Mouse (Mus musculus) layer of hippocampus, adult 18-20 months (tissue): Measurements from ENCODE around the gene Pctp. TPM values are rescaled to one million over a fixed set of nuclear protein-coding genes. Genes with fewer than 3 reads are reported as not detected.
A peak's percentile ranks its signal among the peaks of the same experiment; 100 is the strongest.

Source experiments
- DNase-seq, 2 experiments: peaks; one replicate each; pipeline ENCODE4 v3.0.0; 2022; ENCODE audit warnings: low spot score in 2 of 2
- long read RNA-seq: library from polyadenylated mRNA; stranded (forward); transcript quantifications from one replicate; pipeline ENCODE4 v2.0.0, GENCODE M21; 2021
- total RNA-seq, 2 experiments: library from RNA; stranded (reverse); gene quantifications; 2 replicates each; pipeline ENCODE4 v1.2.3; 2021

Pctp gene
- 1 to 10 TPM; 1.5 to 1.8 TPM for total RNA-seq
- long read RNA-seq, partial matches to known transcripts = 0 of 2 reads
- long read RNA-seq, other reads (novel, unspliced or antisense) = 1 of 2 reads

DNA sequence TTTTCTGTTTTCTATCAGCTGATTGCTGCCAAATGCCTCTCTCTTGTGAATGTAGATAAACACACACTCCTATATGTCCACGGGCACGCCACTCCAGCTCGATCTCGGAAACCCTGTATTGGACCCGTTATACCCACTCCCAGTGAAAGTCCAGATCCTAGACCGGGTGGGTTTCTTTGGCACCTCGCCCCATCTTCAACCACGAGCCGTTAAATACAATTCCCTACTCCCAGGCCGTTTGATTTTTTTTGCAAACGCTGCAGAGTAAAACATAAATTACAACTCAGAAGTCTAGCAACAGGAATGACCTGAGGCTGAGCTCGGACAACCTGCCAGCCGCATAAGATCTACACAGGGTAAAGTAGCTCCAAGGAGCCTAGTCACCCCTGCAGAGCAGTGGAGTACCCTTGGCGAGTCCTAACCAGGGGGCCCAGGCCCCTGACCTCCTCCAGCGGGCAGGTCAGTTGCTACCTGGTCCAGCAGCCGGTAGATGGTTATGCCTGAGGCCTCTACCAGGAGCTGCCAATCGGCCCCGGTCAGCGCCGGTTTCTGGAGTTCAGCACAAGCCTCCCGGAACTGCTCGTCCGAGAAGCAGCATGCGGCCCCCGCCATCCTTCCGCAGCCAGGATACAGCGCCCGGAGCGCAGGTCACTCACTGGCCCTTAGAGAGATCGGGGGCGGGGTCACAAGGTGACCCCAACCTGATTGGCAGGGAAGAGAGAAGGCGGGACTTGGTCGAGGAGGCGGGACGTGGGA lies at the start of gene Pctp:
Pctp (minus strand) TSS at position 664 of the 756 bp plus-strand sequence.
- DNase-seq = peak in 1 of 2 experiments; percentile 11

DNA sequence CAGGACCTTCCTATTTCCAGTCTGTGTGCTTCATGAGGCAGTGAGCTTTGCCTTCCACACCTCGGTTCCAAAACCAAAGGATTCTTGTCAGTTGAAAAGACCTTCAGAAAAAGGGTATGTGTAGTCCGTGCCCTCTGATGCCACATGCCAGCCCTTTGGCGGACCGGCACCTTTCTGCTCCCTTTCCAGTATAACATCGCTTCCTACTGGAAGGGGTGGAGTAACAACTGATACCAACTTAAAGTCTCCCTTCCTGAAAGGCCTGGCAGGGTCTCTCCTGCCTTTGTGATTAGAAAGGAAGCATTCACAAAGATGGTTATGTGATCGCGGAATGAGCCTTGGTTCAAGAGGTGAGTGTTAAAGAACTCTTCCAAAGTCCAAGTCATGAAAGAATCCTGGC lies 47.3 kb upstream of the Pctp start:
- DNase-seq = no peak

DNA sequence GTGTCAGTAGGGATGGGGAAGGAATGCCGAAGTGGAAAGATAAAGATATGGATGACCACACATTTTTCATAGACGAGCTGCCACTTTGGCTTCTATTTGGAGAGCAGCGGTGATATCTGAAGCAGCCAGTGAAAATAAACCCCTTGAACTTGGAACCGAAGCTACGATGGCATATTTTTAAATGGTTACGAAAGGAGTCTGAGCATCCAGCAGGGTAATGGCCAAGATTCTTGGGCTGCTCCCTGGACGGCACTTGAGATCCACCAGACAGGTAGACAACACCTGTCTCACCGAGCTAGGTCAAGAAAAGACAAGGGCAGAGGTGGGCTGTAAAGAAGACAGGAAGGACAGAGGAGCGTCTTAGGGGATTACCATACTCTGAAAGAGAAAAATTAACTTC lies 44.6 kb upstream of the Pctp start:
- DNase-seq = no peak

DNA sequence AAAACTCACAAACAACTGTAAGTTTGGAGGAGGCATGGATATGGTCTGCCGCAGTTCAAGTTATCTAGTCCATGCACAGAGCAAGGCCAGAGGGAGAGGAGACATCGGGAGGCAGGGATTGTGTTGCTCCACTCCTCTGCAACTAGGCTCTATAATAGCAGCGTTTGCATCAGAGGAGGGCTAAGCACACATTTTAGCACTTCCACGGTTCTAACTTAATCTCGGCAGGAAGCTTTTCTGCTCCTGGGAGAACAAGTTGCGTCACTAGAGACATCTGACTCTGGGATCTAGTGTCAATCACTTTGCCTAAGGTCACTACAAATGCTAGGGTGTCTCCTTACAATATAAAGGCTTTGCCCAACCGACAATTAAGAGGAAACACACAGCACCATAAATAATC lies 43.5 kb upstream of the Pctp start:
- DNase-seq = no peak

DNA sequence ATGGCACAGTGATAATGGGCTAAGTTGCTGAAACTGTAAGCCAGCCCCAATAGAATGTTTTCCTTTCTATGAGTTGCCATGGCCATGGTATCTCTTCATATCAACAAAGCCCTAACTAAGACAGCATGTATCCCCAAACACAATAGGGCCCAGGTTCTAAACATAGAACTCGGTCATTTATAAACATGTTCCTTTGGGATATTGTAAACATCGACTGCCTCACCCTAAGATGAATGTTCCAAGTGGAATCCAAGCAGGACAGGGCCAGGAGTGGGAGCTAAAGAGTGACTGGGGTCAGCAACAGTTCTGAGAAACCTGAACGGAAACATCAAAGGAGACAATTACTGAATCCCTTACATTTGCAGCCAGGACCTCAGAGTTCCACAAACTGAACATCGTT lies 41.8 kb upstream of the Pctp start:
- no peak for DNase-seq

DNA sequence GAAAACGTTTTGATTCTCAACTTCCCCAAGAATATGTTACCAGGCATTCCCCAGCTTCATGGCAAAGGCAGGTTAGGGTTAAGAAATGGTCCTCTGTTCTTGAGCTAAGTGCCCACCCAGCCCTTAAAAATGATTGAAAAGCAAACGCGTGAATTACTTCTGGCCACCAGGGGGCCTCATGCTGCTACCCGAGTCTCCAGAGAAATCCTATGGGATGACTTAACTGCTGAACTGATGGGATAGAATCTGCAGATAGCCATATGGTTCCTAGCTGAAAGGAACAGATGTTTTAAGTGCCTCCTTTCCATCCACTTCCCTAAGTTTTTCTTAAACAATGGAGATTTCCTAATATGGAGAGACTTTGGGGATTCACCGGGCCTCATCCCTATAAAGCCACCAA lies 35.3 kb upstream of the Pctp start:
- DNase-seq = peak in 1 of 2 experiments; percentile 64

DNA sequence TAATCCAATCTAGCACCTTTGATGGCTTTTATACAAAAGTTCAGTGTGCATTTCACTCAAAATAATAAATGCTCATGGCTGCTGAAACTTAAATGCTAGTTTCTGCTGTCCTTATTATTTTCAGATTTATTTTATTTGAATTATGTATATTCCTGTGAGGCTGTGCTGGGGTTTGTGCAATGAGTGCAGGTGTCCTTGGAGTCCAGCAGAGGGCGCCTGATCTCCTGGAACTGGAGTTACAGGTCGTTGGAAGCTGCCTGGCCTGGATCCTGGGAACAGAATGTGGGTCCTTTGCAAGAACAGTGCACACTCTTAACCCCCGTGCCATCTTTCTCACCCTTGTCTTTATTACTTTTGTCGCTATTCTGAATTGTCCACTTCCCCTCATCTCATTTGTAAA lies 33.7 kb upstream of the Pctp start:
- DNase-seq = no peak

DNA sequence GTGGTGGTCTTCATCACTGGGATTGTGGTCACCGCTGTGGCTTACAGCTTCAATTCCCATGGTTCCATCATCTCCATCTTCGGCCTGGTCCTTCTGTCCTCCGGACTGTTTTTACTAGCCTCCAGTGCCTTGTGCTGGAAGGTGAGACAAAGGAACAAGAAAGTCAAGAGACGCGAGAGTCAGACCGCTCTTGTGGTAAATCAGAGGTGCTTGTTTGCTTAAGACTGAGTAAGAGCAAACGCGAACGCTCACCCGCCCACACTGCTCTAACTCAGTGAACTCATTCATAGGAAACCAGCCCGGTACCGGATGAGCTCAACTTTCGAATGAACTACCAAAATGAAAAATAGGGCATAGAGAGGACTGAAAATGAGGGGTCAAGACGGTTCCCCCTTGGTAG lies 32.8 kb upstream of the Pctp start:
- no peak for DNase-seq

DNA sequence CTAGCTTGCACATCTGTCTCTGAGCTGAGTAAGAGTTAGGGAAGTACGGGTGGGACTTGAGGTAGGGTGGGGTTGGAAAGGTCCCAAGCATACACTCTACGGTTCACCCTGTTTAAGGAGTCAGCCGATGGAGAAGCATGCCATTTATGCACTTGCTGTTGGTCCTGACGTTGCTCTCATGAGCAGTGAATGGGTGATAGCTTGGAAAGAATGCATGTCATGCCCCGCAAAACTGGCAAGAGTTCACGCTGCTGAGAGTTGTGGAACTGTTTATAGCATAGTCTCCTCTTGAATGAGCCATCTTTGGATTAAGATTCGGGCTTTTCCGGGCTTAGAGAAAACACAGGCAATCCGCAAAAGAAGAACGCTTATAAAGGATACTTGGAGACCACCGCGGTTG lies 32.0 kb upstream of the Pctp start:
- DNase-seq = no peak

DNA sequence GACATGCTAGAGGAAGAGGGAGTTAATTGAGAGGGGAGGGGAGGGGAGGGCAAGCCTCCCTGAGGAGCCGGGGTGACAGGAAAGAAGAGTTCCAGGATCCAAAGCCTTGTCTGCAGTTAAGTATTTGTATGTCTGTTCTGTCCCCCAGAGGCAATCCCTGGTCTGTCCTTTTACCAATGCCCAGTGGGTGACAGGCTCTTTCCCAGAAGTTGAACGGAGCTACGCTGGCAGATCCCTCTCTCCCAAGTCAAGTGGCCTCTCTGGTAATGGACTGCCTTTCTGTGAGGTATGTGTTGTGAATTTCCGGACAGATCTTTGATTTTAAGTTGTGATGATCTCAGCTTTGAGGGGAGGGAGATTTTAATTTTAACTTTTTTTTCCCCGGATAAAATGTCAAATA lies 30.7 kb upstream of the Pctp start:
- DNase-seq = no peak

DNA sequence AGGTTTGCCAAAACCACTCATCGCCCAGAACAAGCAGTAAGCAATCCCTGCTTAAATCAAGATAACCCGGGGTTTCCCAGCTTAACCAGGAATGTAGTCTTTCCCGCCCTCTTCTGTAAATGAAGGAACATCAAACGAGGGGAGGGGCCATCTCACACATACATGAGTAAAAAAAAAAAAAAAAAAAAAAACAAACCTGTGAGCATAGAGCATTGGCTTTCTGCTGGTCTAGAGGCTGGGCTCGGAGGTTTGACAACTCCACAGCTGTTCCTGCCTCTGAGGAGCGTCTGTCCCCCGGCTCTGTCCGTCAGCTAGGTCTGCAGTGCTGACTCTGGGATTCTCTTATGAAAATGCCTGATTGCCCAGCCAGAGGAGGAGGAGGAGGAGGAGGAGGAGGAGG lies 30.1 kb upstream of the Pctp start:
- DNase-seq = no peak

DNA sequence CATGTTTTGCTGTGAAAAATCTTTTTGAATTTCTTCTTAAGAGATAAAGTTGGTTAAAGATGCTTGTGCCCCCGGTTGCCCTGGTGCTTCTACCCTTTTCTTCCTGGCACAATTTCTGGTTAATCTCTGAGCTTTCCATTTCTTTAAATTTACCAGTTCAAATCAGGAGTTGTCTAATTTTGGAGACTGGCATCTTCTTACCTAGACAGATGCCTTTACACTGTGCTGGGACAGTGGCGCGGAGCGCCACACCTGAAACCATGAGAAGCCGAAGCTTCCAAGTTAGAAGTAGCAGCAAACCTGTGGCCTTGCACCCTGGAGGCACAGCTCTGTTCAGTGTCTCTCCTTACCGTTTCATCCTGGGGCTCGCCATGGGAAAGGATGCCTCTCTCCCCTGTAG lies 28.4 kb upstream of the Pctp start:
- no peak for DNase-seq

DNA sequence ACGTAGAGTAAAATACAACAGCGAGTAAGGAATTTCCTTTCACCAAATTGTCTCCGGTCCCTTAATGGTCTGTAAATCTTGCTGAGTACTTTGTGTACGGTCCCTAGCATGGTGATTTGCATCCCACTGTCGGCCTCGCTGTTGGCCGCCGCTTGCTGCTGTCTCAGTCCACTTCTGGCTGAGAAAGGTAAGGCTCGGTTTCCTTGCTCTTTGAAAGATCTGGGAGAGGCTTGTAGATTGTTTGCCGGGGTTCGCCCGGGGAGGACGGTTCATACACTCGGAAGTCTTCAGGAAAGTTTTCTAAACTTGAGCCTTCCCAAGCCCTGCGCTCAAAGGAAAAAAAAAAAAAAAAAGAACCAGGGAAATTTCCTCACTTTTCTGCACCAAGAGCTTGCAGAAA lies 27.9 kb upstream of the Pctp start:
- peak in 1 of 2 experiments; percentile 44 for DNase-seq

DNA sequence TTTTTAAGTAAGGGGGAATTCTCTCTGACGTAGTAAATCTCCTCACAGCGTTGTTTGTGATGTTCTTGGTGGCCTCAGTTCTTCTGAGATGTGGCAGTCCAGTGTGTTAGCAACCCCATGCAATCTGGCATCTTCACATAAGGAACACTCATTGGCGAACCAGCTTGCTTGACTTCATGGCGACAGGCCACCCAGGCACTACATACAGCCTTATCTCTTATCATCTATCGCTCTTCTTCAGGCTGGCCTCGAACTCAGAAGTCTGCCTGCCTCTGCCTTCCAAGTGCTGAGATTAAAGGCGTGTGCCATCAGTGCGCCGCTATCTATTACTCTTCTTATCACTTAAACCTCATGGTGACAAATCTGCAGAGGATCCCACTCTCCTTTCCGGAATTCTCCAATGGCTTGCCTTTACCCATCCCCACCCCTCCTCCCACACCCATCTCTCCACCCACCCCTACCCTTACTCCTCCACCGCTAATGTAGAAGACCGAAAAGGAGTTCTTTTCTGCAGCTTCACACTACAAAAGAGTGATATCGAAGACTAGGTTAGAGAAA lies 27.2 kb upstream of the Pctp start, which contains the start of gene Tmem100:
Tmem100 (plus strand) TSS at position 508 of the 558 bp plus-strand sequence.
- no peak for DNase-seq

DNA sequence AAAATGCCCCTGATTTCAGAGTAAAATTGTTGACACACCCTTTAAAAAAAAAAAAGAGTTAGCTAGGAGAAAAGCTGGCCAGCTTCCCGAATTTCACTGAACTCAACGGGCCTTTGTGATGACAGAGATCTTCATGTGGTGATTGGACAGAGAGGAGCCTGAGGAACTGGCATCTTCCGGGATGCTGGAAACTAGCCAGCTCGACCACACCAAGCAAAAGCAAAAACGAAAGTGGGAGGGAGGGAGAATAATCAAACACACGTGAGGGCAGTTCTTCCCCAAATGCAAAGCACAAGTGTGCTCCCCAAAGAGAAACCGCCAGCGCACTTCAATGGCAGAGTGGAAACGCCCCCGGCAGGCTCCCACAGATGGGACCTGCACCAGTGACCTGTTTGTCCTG lies 26.7 kb upstream of the Pctp start:
- DNase-seq = peak in 1 of 2 experiments; percentile 18

DNA sequence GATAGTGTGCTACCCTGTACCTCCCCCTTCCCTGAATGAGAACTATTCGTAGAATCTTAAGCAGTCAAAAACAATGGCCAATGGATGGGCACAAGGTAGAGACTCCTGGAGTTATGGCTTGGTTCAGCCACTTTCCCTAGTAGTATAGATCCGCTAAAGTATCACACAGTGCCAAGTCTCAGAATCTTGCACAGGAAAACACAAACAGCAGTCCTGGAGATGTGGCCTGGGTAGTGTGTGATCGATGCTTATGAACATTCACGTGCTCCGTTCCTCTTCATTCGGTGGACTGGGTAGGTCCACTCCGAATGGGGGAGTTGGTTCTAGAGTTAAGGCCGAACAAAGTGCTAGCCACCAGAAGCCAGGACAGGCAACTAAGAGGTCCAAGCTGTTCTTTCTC lies 26.1 kb upstream of the Pctp start:
- DNase-seq = no peak

DNA sequence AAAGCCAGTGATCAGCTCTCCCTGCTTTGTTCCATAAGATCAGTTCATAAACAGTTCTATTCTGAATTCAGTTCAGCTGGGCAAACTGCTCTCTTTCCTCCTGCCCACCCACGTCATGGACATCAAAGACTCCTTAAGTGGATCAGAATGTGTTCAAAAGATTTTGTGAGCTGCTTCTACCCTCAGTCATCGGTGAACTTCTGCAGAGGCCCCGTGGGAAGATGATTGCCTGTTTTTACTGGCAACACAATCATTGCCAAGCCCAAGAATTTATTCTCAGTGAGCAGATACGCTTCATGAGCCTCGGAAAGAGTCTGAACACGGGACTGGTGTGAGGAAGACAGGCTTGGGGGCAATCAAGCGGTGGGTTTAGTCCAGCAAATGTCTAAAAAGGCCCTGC lies 24.5 kb upstream of the Pctp start:
- DNase-seq = no peak

DNA sequence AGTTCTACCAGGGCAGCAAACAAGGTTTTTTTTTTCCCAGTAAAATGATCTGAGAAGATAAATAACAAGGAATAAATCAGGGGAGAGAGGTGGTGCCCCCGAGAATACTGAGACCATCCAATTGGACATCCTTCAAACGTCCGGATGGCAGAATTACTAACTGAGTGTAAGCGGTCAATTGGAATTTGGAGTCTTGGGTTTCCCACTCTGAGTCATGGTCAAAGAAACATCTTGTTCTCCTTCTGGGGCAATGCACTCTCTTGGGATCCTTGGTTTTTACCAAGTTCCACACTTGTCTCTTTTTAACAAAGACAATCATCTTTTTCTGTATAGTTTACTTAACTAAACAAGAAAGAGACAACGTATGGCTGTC lies 24.1 kb upstream of the Pctp start:
- DNase-seq = no peak

DNA sequence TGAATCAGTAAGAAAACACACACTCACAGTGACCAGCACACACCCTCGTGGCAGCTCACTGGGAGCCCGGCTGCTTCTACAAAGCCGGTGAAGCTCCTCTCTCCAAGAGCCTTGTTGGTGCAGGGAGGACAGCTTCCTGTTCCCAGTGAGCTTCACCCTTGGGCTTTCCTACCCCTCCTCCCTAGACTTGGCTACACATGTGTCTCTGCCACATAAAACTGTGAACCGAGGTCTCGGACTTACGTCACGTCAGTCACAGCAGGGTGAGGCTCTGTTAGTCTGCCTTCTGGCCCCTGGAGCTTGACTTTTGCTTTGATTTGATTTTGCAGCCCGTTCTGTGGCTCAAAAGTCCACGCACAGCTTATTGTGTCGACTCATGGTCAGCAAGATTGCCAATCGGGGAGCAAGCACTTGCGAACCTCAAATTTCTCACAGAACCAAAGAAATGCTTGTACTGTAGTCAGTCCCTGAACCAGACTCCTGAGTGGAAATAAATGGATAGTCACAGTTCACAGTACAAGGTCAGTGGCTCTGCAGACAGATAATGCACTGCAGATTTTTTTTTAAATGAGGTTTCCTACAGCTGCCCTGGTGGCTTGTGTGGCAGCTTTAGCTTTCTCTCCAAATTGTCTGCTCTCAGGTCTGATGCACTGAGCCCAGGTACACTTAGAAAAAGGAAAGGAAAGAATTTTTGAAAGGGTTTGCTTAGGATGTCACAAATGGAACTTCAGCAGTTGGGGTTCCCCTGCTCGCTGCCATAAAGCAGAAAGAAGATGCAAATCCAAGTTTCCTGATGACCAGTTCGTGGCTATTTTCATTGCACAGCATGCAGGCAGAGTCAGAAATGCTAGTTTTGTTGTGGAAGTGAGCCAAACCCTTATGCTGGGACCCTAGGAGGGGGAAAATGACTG lies 23.5 kb upstream of the Pctp start:
- DNase-seq = no peak

DNA sequence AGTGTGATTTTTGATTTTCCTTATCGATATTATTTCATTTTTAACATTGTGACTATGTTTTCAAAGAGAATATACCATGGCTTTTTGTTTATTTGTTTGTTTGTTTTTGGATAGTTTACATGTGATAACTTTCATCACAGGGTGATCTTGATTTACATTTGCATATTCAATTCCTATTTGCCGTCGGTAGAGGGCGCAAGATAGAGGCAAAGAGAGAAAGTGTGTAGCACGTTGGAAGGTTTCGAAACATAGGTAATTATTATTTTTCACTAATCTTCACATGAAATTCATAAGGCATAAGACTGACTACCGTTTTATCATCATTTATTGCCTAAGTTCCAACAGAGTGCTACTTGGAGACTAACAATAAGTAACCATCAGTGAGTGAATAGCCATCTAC lies 16.5 kb upstream of the Pctp start:
- peak in 1 of 2 experiments; percentile 51 for DNase-seq

DNA sequence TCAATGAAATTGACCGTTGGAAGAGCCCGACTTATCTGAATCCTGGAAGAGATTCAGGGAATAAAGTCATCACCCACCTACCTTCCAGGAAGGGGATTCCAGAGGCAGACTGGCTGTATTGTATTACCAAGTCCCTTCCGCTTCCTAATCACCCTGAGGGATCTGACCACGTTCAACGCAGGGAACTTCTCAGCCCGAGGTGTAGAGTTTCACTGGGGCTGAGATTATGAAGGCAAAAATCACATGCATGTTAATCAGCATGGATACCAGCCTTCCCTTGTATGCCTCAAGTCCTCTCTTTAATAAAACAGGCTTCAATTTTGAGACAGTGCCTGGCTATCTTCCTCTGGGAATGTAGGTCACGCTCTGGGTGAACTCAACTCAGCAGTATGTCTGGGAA lies 12.6 kb upstream of the Pctp start:
- no peak for DNase-seq

DNA sequence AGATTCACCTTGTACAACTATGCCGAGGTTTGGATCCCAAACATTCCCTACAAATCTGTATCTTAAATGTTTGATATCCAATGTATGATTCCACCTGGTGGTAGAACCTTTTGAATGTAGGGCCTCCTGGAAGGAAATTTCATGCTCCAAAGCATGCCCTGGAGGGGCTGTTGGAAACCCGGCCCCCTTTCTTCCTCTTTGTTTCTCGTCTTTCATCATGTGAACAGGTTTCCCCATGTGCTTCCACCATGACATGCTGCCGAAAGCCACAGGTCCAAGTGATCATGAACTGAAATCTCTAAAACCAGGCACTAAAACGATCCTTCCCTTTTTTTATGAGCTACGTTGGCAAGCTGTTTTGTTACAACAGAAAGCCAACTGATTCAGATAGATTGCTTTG lies 11.0 kb upstream of the Pctp start:
- no peak for DNase-seq
